Mouse (Mus musculus) olfactory bulb, adult 2 months (tissue): ENCODE data around the gene Dnmt1. TPM values are rescaled to one million over a fixed set of nuclear protein-coding genes. Genes with fewer than 3 reads are reported as not detected.

ENCODE experiments used
- H3K27ac ChIP-seq: fragments of 200-500 bp; 2 replicates; pipeline ENCODE4 v1.5.1; 2012; ENCODE audit warnings: low read depth, low read length; ENCODE audit not compliant: insufficient read depth
- H3K4me1 ChIP-seq: fragments of 200-500 bp; 2 replicates; pipeline ENCODE4 v1.6.1; 2012; ENCODE audit warnings: low read length; ENCODE audit not compliant: control insufficient read depth, insufficient read depth
- H3K4me3 ChIP-seq: fragments of 200-500 bp; 2 replicates; pipeline ENCODE4 v1.5.1; 2012; ENCODE audit warnings: mild to moderate bottlenecking, low read depth, low read length, moderate library complexity; ENCODE audit not compliant: insufficient read depth
- CTCF ChIP-seq: fragments of 200-500 bp; IDR thresholded peaks from 2 replicates; pipeline ENCODE4 v1.5.1; 2012; ENCODE audit warnings: low read depth, mild to moderate bottlenecking, low read length, moderate library complexity; ENCODE audit not compliant: insufficient read depth
- POLR2A ChIP-seq: fragments of 200-500 bp; IDR thresholded peaks from 2 replicates; pipeline ENCODE4 v1.6.1; 2012; ENCODE audit warnings: mild to moderate bottlenecking, low read depth, low read length, moderate library complexity; ENCODE audit not compliant: insufficient read depth
- WGBS: fragments of 180-500 bp; shearing (Covaris S2); methylation state at CpG from one replicate; pipeline ENCODE4 v1.1.7; 2018; 5-methylcytosine and 5-hydroxymethylcytosine counted together
- polyA plus RNA-seq: library from polyadenylated mRNA; stranded (reverse); fragments of >200 nt; gene quantifications from 2 replicates; pipeline ENCODE4 v1.2.4, GENCODE M21; 2012; ENCODE audit warnings: low replicate concordance; ENCODE audit not compliant: missing spikeins, insufficient read depth, insufficient read length

Gene Dnmt1
- polyA plus RNA-seq, 1 experiment: 56.5 TPM

- WGBS: 75% methylated on average over 12 of the region's 12 CpGs
- Histone ChIP-seq H3K4me1 (peaks cover 11% of the 10 kb centered on the region), H3K27ac (no peak overlapping the region), H3K4me3 (no peak overlapping the region)
- TF ChIP-seq CTCF (no peak), POLR2A (no peak)
Observed at GRCm38 (mm10) chr9:20870211-20871173, 89.2 kb downstream of the Dnmt1 start.

GRCm38 (mm10) chr9:20869246-20869645, 90.4 kb downstream of the Dnmt1 start:
- 7% methylated on average over 19 of the region's 19 CpGs for WGBS
- Histone ChIP-seq H3K27ac (no peak overlapping the region), H3K4me1 (peaks cover 6% of the 10 kb centered on the region), H3K4me3 (peak overlapping the region; percentile 88)
- TF ChIP-seq CTCF (no peak), POLR2A (no peak)

- WGBS: 5% methylated on average over 53 of the region's 53 CpGs
- TF ChIP-seq CTCF: no peak
- TF ChIP-seq POLR2A: peak; percentile 78
- H3K4me3 ChIP-seq: peak within 1 kb of the TSS; percentile 88
- peaks cover 6% of the 10 kb centered on the region for H3K4me1 ChIP-seq
- no peak within 1 kb of the TSS; the same call in 1 of the 2 replicates for H3K27ac ChIP-seq
Observed at GRCm38 (mm10) chr9:20868448-20869001, 91.2 kb downstream of the Dnmt1 start, which contains the start of gene A230050P20Rik. Gene A230050P20Rik, plus strand, starts transcription at chr9:20868642.

- WGBS: 68% methylated on average over 3 of the region's 3 CpGs
- H3K4me3 ChIP-seq: no peak overlapping the region
- H3K4me1 ChIP-seq: peaks cover 6% of the 10 kb centered on the region
- TF ChIP-seq POLR2A: no peak
- no peak for TF ChIP-seq CTCF
- no peak overlapping the region for H3K27ac ChIP-seq
Observed at GRCm38 (mm10) chr9:20866879-20867278, 92.8 kb downstream of the Dnmt1 start.

DNA sequence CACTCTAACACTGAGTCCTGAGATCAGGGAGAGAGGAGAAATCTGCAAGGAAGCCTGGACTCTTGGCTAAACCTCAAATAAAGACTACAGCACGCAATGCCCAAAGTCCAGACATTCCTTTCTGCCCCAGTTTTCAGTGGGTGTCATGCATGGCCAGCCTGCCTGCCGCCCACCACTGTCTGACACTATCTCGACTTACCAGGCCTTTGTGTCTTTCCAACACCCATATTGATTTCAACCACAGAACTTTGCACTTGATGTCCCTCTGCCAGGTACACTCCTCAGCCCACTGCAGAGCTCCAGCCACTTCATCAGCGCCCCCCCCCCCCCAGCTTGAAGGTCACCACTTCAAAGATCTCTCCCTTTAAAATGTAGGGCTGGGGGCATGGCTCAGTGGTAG, 97.5 kb downstream of the Dnmt1 start:
- Histone ChIP-seq H3K4me1 (no peaks in the 10 kb centered on the region), H3K4me3 (no peak overlapping the region), H3K27ac (no peak overlapping the region)
- whole genome bisulfite sequencing: 65% methylated on average over 4 of the region's 4 CpGs
- TF ChIP-seq POLR2A (no peak), CTCF (no peak)

GRCm38 (mm10) chr9:20861821-20862220, 97.9 kb downstream of the Dnmt1 start:
- Histone ChIP-seq H3K4me1 (no peaks in the 10 kb centered on the region), H3K4me3 (no peak overlapping the region), H3K27ac (no peak overlapping the region)
- TF ChIP-seq CTCF: 0 out of 2 replicates have a peak, but pooled peaks have one; percentile 18
- TF ChIP-seq POLR2A: no peak
- WGBS: 17% methylated on average over 4 of the region's 4 CpGs

- no peaks in the 10 kb centered on the region for H3K4me1 ChIP-seq
- WGBS: 43% methylated on average over 6 of the region's 6 CpGs
- no peak overlapping the region for H3K27ac ChIP-seq
- no peak overlapping the region for H3K4me3 ChIP-seq
- no peak for TF ChIP-seq CTCF
- TF ChIP-seq POLR2A: no peak
Observed at GRCm38 (mm10) chr9:20859926-20860325, 99.8 kb downstream of the Dnmt1 start.

Other genes with a start within 250 kb of the Dnmt1 start
- not detected in 2 replicates for gene Olfm2, start 213.5 kb downstream of the Dnmt1 start, polyA plus RNA-seq
- not detected in 2 replicates for gene Col5a3, start 144.8 kb downstream of the Dnmt1 start, polyA plus RNA-seq
- not detected in 2 replicates for gene Rdh8, start 141.4 kb downstream of the Dnmt1 start, polyA plus RNA-seq
- gene A230050P20Rik, start 91.2 kb downstream of the Dnmt1 start, polyA plus RNA-seq: 183 TPM in 1 of 2 replicates, not detected in the other
- gene Angptl6, start 80.2 kb downstream of the Dnmt1 start, polyA plus RNA-seq: not detected in 2 replicates
- gene Ppan, start 71.7 kb downstream of the Dnmt1 start, polyA plus RNA-seq: not detected in 2 replicates
- not detected in 2 replicates for gene Eif3g, start 61.3 kb downstream of the Dnmt1 start, polyA plus RNA-seq
- gene S1pr2, start 16.9 kb upstream of the Dnmt1 start, polyA plus RNA-seq: not detected in 2 replicates
- gene Mrpl4, start 42.9 kb upstream of the Dnmt1 start, polyA plus RNA-seq: not detected in 2 replicates
- not detected in 2 replicates for gene Icam1, start 56.1 kb upstream of the Dnmt1 start, polyA plus RNA-seq
- not detected in 2 replicates for gene Icam4, start 69.5 kb upstream of the Dnmt1 start, polyA plus RNA-seq
- not detected in 2 replicates for gene Icam5, start 72.2 kb upstream of the Dnmt1 start, polyA plus RNA-seq
- gene Zglp1, start 107.2 kb upstream of the Dnmt1 start, polyA plus RNA-seq: not detected in 2 replicates
- not detected in 2 replicates for gene Gm49373, start 113.2 kb upstream of the Dnmt1 start, polyA plus RNA-seq
- not detected in 2 replicates for gene Fdx1l, start 113.7 kb upstream of the Dnmt1 start, polyA plus RNA-seq
- not detected in 2 replicates for gene Gm38431, start 132.1 kb upstream of the Dnmt1 start, polyA plus RNA-seq
- not detected in 2 replicates for gene Raver1, start 132.1 kb upstream of the Dnmt1 start, polyA plus RNA-seq
- not detected in 2 replicates for gene Tyk2, start 171.4 kb upstream of the Dnmt1 start, polyA plus RNA-seq
- 282 TPM in 1 of 2 replicates, not detected in the other for gene Cdc37, start 190.1 kb upstream of the Dnmt1 start, polyA plus RNA-seq
- not detected in 2 replicates for gene Pde4a, start 205.8 kb upstream of the Dnmt1 start, polyA plus RNA-seq